Mouse (Mus musculus): ENCODE measurements around the gene Tff3.

DNA sequence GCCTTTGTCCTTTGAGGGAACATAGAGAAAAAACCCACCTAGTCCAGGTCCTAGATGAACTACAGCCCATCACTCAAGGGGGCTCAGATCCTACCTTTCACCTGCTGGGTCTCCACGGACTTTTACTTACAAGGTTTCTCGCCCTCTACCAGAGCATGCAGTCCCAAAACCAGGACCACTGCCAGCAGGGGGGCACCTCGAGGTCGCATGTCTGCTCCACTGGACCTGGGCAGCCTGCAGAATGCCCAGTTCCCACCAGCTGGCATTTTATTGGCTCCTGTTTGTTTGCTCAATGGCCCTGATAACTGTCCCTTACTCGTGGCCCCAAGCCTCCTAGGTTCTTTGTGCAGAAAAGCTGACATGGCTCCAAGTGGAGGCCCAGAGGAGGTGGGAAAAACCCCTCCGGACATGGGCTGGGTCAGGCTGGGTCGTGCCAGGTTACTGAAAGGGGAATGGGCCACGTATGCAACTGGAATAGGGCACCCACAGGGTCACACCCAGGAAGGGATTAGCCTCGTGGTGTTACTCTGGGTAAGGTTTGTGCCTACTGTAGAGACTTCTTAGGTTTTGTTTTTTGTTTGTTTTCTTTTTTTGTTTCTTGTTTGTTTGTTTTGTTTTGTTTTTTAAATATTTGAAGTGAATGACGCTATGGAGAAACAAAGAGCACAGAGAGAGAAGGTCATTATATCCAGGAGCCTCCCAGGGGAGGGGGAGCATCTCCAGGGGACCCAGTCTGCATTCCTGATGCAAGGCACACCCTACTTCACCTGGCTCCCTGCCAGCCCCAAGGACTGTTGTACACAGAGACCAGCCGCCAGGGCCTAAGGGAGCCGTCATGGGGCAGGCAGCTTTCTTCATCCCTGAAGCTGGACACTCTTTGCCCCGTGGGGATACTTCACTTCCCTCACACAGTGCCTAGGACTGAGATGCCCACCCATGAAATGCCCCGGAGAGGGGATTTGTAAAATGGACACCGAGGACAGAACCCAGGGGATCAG, 14.9 kb upstream of the Tff3 start, which contains the start of gene Tff2:
- TF ChIP-seq CTCF (IDR thresholded peaks at IDR 0.05; ENCODE audit: low read depth) (no peak), EP300 (IDR thresholded peaks at IDR 0.05; ENCODE audit: low read depth) (no peak)
